Mouse (Mus musculus): Measurements from ENCODE around the gene Ndrg3.
"Not testable (repeated sequence)": the region's sequence is repeated elsewhere in the genome, so short reads cannot be mapped to it uniquely, and the experiment has no call there.

Gene Ndrg3

GRCm38 (mm10) chr2:156901883-156902282 lies 90.0 kb downstream of the Ndrg3 start:
- no peak for DNase-seq (ENCODE audit: extremely low spot score)

GRCm38 (mm10) chr2:156901344-156901743 lies 90.5 kb downstream of the Ndrg3 start:
- no peak for DNase-seq (ENCODE audit: extremely low spot score)

GRCm38 (mm10) chr2:156899184-156899583 lies 92.7 kb downstream of the Ndrg3 start:
- DNase-seq (ENCODE audit: extremely low spot score), result no peak

- no peak for DNase-seq (ENCODE audit: extremely low spot score)
Observed at GRCm38 (mm10) chr2:156898374-156898773, 93.5 kb downstream of the Ndrg3 start.

DNA sequence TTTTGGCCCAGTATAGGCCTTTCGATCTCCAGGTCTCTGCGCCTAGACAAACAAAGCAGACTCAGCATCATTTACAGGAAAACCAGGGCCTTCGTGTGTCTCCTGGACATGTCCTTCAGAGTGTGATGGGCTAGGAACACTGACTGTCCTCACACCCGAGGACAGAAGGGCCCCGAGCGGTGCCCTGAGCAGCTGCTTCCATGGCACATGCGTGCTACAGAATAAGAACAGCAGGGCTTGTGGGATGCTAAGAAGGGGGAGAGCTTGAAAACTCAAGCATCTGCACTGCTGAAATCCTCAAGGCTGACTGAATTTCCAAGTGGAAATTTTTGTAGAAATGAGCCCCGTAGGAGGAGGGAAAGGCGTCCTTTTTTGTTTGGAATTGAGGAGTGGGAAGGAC lies 94.8 kb downstream of the Ndrg3 start:
- DNase-seq (ENCODE audit: extremely low spot score), result no peak

DNA sequence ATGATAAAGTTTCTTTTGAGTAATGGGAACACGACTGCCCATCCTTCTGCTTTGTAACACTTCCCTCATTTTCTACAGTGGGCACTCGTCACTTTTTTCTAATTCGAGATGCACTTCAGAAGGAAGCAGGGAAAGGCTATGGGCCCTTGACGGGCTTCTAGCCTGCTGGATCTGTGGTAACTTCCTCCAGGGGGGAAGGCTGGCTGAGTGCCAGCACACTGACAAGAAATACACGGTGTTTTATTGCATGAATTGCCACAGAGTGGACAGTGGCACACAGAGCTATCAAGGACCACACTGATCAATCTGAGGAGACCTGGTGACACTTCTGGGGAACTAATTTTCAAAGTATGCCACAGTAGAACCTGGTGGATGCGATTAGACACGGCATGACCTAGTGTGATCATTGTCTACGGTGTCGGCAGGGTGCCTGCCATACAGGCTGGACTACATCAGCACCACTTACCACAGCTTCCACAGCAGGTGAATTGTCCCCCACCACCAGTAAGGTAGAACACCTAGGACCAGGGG lies 95.4 kb downstream of the Ndrg3 start:
- no peak for DNase-seq (ENCODE audit: extremely low spot score)

GRCm38 (mm10) chr2:156894496-156895265 lies 97.2 kb downstream of the Ndrg3 start:
- DNase-seq (ENCODE audit: extremely low spot score), result no peak

DNA sequence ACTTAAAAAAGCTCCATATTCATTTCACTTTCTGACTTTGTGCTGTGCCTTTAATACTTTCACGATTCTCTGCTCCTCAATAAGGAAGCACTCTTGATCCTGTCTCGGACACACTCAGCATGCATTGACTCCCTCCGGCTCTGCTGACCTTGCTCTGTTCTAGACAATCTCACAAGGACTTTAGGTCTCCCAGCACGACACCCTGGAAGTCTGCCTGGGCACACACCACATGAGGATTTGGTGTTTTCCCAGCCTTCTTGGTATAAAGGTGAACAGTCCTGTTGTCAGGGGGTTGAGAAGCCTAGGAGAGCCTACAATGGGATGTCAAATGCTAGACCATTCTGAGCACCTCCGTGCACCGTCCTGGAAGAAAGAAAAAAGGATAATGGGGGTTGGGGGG lies 99.0 kb downstream of the Ndrg3 start:
- no peak for DNase-seq (ENCODE audit: extremely low spot score)

DNA sequence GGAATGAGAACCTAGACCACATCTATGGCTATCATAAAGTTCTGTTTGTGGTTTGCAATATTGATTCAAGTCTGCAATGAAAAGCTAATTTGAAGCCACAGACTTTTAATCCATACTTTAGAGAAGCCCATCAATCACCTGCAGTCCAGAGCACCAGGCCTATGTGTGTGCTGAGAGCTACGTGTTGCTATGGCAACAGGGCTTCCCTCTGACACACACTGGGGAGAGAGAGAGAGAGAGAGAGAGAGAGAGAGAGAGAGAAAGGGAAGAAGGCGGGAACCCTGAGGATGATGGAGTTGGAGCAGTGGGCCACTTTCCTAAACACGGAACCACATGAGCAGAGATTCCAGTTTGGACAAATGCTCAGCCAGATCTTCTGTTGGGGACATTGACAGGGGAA lies 99.6 kb downstream of the Ndrg3 start:
- peak; percentile 14 for DNase-seq (ENCODE audit: extremely low spot score)

GRCm38 (mm10) chr2:156888490-156888889 lies 103.4 kb downstream of the Ndrg3 start:
- no peak for DNase-seq (ENCODE audit: extremely low spot score)

DNA sequence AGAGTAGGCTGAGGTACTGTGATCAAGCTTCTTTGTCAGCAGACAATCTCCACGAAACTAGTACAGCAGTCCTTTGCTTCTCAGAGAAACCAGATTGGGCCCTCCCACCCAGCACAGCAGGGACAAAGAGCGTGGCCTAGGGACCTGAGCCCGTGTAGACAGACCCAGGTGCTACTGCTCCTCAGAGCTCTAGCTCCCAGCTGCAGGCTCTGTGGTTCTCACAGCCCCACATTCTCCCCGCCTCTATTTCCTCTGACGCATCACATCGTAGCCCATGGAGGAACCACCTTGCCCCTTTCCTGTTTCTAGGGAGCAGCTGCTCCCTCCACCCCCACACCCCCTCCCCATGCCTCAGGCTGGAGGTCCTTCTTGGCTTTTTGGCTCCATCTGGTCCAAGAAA lies 104.8 kb downstream of the Ndrg3 start, which contains the start of gene Sla2:
TSS of gene Sla2 (minus strand) at position 176 of the 400 bp plus-strand sequence.
- no peak for DNase-seq (ENCODE audit: extremely low spot score)

DNA sequence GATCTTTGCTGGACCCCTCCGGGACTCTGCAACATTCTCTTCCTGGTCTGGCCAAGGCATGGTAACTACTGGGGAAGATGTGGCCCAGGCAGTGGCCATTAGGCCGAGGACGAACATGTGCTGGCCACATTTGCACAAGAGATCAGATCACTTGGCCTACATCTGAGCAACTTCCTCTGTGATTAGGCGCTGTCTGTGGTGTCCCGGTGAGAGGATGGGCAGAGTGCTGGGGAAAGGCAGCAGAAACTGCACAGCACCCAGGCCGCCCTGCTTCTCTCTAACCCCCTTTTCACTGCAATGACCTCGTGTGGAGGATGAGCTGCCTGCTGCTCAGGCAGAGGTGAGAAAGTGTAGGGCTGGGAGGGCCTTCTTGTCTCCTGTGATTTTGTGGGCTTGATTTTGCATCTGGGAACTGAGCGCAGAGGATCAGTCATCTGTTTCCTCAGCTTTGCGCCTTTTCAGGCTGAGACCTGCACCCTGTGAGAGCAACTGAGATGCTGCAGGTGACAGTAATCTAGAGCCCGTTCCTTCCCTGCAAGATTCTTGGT lies 105.7 kb downstream of the Ndrg3 start:
- no peak for DNase-seq (ENCODE audit: extremely low spot score)

DNA sequence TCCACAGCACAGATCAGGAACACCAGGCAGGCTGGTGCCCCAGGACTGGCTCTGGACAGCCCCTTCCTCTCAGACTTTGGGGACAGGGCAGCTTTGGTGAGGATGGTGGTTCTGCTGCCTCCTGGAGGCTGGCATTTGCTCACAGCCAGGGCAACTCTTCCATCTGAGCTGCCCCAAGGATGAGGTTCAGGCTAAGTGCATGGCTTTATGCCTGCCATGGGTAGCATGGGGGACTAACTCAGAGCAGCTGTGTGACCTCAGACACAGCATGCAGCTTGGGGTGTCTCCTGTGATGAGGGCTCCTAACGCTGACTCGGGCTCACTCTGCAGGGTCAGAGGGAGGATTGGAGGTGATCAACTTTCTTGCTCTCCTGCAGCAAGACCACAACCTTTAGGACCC lies 106.2 kb downstream of the Ndrg3 start:
- not testable (repeated sequence) for DNase-seq (ENCODE audit: extremely low spot score)

GRCm38 (mm10) chr2:156884396-156885211 lies 107.3 kb downstream of the Ndrg3 start:
- DNase-seq (ENCODE audit: extremely low spot score), result no peak

DNA sequence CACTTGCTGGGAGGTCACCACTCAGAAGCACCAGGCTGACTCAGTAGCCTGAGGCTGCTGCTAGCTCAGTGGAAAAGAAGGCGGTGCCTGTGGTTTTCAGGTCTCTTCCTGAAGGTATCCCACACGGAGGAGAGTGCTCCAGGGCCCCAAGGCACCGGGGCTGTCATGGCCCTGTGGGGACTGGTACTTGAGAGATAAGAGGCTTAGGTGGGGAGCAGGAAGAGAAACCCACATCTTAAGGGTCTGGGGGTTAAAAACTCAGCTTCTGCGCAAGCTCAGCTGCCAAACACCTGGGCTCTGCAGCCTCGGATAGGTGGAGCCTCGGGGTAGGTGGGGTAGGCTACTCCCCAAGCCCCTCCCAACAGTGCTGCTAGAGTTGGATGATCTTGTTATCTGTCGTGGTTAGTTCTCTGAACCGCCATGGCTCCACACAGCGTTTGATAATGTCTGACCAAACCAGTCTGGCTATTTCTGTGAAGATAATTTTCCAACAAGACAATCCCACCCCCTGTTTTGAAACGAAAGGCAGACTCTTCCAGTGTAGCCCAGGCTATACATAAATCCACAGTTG lies 109.3 kb downstream of the Ndrg3 start:
- no peak for DNase-seq (ENCODE audit: extremely low spot score)

DNA sequence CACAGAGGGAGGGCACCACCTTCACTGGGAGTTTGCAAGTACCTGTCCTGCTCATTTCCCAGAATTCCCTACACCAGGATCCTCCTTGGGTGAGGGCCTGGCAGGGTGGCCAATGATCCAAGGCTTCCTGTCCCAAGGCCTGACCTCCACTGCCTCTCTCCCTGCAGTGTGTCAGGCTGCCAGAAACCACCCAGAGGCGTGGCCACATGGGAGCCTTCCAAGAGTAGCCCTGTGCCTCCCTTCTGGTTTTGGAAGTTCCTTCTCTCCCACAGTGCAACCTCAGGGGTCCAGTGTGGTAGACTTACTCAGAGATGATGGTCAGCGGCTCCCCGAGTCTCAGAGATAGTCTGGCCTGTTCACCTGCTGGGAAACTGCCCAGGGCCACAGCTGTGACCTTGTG lies 112.3 kb downstream of the Ndrg3 start:
- no peak for DNase-seq (ENCODE audit: extremely low spot score)

DNA sequence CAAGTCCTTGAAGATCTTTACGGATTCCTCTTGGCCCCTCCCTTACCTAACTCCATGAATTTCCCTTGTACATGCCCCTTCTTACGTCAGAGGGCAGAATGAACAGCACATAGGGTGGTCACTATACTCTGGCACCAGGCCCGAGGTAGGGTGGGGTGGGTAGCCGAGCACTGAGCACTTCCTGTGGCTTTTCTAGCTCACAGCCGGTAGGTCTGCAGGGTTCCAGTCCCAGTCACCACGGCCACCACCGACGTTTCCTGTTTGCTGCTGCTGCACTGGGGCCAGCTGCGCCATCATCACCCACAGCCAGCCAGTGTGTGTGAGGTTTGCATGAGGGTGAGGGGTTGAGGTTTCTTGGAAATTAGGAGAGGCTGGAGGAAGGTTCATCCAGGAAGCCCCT lies 114.1 kb downstream of the Ndrg3 start:
- no peak for DNase-seq (ENCODE audit: extremely low spot score)
